Mouse (Mus musculus) lung, postnatal 0 days (tissue): ENCODE data around the gene Bex3. TPM values are rescaled to one million over a fixed set of nuclear protein-coding genes. Genes with fewer than 3 reads are reported as not detected.
"Not testable (repeated sequence)": the region's sequence is repeated elsewhere in the genome, so short reads cannot be mapped to it uniquely, and the experiment has no call there.

Experiments used
- ATAC-seq: fragments of 200-750 bp; cut with Nextera tagmentation; 2 replicates; pipeline ENCODE4 v1.8.0; 2017; ENCODE audit warnings: moderate library complexity
- DNase-seq: peaks from one replicate; pipeline ENCODE4 v3.0.0-alpha.2; 2016; ENCODE audit warnings: low spot score
- H3K27ac ChIP-seq: fragments of 300-500 bp; sonication (generic); 2 replicates; pipeline ENCODE4 v1.5.1; 2014; ENCODE audit warnings: antibody characterized with exemption, mild to moderate bottlenecking, low read length, mixed read lengths
- H3K27me3 ChIP-seq: fragments of 300-500 bp; sonication (generic); replicated peaks from 2 replicates; pipeline ENCODE4 v1.6.1; 2014; ENCODE audit warnings: low read length, mixed read lengths; ENCODE audit not compliant: insufficient read depth
- H3K36me3 ChIP-seq: fragments of 300-500 bp; sonication (generic); 2 replicates; pipeline ENCODE4 v1.6.1; 2014; ENCODE audit warnings: low read length, mixed read lengths; ENCODE audit not compliant: insufficient read depth
- H3K4me1 ChIP-seq: fragments of 300-500 bp; sonication (generic); 2 replicates; pipeline ENCODE4 v1.6.1; 2014; ENCODE audit warnings: antibody characterized with exemption, low read depth, low read length, mixed read lengths; ENCODE audit not compliant: insufficient read depth
- H3K4me2 ChIP-seq: fragments of 300-500 bp; sonication (generic); replicated peaks from 2 replicates; pipeline ENCODE4 v1.6.1; 2014; ENCODE audit warnings: low read depth, mild to moderate bottlenecking, low read length, moderate library complexity, mixed read lengths
- H3K4me3 ChIP-seq: fragments of 300-500 bp; sonication (generic); 2 replicates; pipeline ENCODE4 v1.5.1; 2014; ENCODE audit warnings: low read depth, low read length
- H3K9ac ChIP-seq: fragments of 300-500 bp; sonication (generic); replicated peaks from 2 replicates; pipeline ENCODE4 v1.6.1; 2014; ENCODE audit warnings: low read depth, mild to moderate bottlenecking
- H3K9me3 ChIP-seq: fragments of 300-500 bp; sonication (generic); 2 replicates; pipeline ENCODE4 v1.6.1; 2016; ENCODE audit warnings: low read length, mixed read lengths
- CTCF ChIP-seq: IDR thresholded peaks from 2 replicates; pipeline ENCODE4 v1.5.1; 2016; ENCODE audit warnings: antibody characterized with exemption, mild to moderate bottlenecking
- EP300 ChIP-seq: IDR thresholded peaks from 2 replicates; pipeline ENCODE4 v1.6.1; 2016; ENCODE audit warnings: antibody characterized with exemption, mild to moderate bottlenecking, control low read depth
- WGBS: fragments of 180-500 bp; shearing (Covaris S2); extraction: QIAGEN DNeasy Blood & Tissue Kit; methylation state at CpG from one replicate; pipeline ENCODE4 v1.1.7; 2014; 5-methylcytosine and 5-hydroxymethylcytosine counted together
- polyA plus RNA-seq: library from polyadenylated mRNA; unstranded; fragments of >200 nt; fragmentation: Nextera tagmentation; extraction: Ambion mirVana; gene quantifications from 2 replicates; pipeline ENCODE4 v1.2.1, GENCODE M21; 2015

Gene Bex3
- 275 and 314 TPM in 2 replicates for polyA plus RNA-seq

DNA sequence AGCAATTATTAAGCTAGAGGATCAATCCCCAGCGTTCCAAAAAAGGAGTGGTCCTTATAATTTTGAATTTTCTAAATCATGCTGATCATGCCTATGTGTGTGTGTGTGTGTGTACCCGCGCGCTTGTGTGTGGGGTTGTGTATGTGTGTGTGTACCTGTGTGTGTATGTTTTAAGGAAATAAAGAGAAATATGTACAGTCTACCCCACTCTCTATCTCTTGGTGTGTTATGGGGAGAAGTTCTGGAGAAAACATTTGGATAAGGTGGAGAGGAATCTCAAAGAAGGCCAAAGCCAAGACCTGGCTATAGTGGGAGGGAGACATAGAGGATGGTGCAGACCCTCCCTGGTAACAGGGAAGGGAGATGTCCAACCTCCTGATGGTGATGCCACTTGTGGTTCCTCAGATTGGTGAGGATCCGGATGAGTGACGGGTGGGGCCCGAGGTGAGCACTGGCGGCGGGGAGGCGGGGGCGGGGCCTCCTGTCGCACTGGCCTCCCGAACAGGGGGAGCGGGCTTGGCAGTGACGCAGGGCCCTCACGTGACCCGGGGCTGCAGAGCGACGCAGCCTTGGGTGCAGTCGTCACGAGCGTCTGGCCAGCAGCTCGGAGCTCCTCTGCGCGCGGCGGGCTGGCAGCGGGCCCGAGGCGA lies at the start of gene Bex3:
TSS of gene Bex3 (plus strand) at position 511 of the 650 bp plus-strand sequence.
- ATAC-seq = peak; percentile 99
- H3K27ac ChIP-seq, DNase-seq: not testable (repeated sequence)

DNA sequence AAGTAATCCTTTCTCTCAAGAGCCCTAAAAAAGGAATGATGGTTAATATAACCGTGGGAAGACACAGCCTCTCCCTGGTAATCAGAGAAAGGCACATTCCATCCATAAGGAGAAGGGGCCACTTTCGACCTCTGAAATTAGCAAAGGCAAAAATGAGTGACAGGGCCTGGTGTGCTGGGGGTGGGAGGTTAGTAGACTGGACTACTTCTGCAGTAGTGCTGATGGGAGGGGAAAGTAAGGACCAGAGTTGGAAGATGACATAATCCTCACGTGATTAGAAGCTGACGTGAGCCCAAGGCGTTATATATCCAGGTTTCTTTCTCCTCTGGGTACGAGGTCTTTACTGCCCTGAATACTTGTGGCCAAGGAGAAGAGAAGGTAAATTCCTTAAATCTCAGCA lies 46.3 kb upstream of the Bex3 start:
- no peak for ATAC-seq
- no peak overlapping the region for H3K4me2 ChIP-seq
- no peak overlapping the region for H3K9ac ChIP-seq
- H3K36me3 ChIP-seq = no peaks in the 10 kb centered on the region
- WGBS = 70% methylated on average over 6 of the region's 6 CpGs
- no peak overlapping the region for H3K27ac ChIP-seq
- TF ChIP-seq EP300 (no peak), CTCF (no peak)
- no peaks in the 10 kb centered on the region for H3K4me1 ChIP-seq
- DNase-seq = no peak
- H3K27me3 ChIP-seq = no peaks in the 10 kb centered on the region
- H3K4me3 ChIP-seq = no peak overlapping the region
- H3K9me3 ChIP-seq = no peaks in the 10 kb centered on the region

More for the DNA sequence above, at the start of gene Bex3:
- Histone ChIP-seq H3K4me2 (peak within 1 kb of the TSS; percentile 43), H3K4me3 (peak within 1 kb of the TSS; percentile 35)
- not testable (repeated sequence) for H3K9me3 ChIP-seq, H3K9ac ChIP-seq, H3K27me3 ChIP-seq, H3K36me3 ChIP-seq, H3K4me1 ChIP-seq
- 72% methylated on average over 4 of the region's 30 CpGs for WGBS

DNA sequence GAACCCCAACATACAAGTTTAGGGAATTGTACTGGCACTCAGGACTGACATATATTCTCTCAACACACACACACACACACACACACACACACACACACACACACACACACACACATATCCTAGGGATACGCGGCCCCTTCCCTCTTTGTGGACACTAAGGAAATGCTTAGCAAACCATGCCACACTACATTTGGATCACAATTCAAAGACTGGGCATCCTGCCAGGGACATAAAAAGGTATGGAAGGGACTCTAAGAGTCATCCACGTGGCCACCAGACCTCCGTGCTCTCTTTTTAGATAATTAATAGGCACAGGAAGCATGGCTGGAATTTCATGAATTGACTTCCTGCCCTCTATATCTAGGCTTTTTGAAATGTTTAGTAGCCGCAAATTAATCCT lies 42.3 kb upstream of the Bex3 start:
- TF ChIP-seq EP300 (no peak), CTCF (no peak)
- Histone ChIP-seq H3K4me2 (no peak overlapping the region), H3K36me3 (no peaks in the 10 kb centered on the region), H3K9me3 (no peaks in the 10 kb centered on the region), H3K9ac (no peak overlapping the region), H3K27me3 (no peaks in the 10 kb centered on the region), H3K4me1 (no peaks in the 10 kb centered on the region), H3K27ac (no peak overlapping the region), H3K4me3 (no peak overlapping the region)
- ATAC-seq = no peak
- DNase-seq = no peak
- WGBS = 25% methylated on average over 3 of the region's 5 CpGs

DNA sequence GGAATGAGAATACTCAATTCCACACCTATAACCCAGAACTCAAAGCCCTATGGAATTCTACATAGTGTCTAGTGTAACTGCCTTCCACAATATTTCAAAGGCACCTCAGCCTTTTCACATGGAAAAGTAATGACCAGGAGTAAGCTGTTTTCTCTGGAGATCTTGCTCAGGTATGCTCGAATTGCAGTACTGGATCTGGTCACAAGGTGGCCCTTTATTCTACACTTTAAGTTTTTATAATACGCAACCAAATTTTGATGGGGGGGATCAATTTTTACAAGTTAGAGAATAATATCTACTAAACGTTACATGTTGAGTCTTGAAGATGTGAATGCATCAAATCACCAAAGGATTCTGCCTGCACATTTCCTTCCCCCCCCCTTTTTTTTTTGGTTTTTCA lies 31.9 kb upstream of the Bex3 start:
- WGBS = 36% methylated on average over 3 of the region's 3 CpGs
- ATAC-seq (no peak), DNase-seq (peak; percentile 44)
- Histone ChIP-seq H3K9ac (no peak overlapping the region), H3K9me3 (no peaks in the 10 kb centered on the region), H3K4me1 (no peaks in the 10 kb centered on the region), H3K4me3 (no peak overlapping the region), H3K4me2 (no peak overlapping the region), H3K27me3 (no peaks in the 10 kb centered on the region), H3K27ac (no peak overlapping the region), H3K36me3 (no peaks in the 10 kb centered on the region)
- TF ChIP-seq EP300 (no peak), CTCF (peak; percentile 64)

DNA sequence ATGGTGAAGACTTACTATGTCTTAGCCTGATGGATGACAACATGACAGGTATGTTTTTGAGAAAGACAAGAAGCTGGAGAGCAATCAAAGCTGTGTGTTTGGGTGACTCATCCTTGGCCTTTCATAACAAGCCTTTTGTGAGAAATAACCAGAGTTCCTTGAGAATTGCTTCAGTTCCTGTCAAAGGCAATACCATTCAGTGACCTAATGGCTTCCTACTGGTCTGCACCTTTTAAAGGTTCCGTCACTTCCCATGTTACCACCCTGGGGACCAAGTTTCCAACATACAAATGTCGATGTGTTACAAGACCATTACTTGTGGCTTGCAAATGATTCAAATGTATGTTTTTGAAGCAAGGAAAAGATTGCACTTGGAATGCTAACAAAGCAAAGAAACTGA lies 26.9 kb upstream of the Bex3 start:
- Histone ChIP-seq H3K27ac (no peak overlapping the region), H3K4me1 (no peaks in the 10 kb centered on the region), H3K36me3 (no peaks in the 10 kb centered on the region), H3K9ac (no peak overlapping the region), H3K4me3 (no peak overlapping the region), H3K9me3 (no peaks in the 10 kb centered on the region), H3K27me3 (no peaks in the 10 kb centered on the region), H3K4me2 (no peak overlapping the region)
- ATAC-seq (no peak), DNase-seq (peak; percentile 24)
- TF ChIP-seq EP300 (no peak), CTCF (no peak)
- WGBS = 75% methylated on average over 2 of the region's 2 CpGs

DNA sequence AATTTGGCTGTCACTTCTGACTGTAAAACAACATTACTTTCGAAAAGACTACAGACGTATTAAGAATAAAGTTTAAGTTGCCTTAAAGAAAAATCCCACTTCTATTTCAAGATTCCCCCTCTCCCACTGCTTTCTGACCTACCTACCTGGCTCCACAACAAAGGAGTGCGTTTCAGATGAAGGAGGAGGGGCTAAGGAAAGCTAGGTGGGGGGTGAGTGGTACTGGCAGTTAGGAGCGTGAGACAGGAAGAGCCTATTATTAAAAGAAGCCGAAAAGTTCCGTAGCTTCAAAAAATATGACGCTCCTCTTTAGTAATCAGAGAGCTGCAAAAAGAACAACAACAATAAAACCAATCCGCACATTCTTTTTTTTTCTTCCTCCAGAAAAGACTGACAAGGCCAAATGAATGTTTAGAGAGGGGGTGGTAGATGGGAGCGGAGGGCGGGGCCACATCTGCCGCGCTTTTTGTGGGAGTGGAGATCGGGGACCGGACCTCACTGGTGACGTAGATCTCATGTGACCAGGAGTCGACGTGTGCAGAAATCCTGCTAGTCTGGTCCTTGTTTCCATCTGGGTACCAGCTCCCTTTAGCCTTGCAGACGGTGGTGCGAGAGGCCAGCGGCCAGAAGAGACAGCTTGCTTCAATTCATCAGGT lies 25.4 kb upstream of the Bex3 start, which contains the start of gene Tceal9:
TSS of gene Tceal9 (plus strand) at position 506 of the 656 bp plus-strand sequence.
- no peaks in the 10 kb centered on the region for H3K4me1 ChIP-seq
- no peaks in the 10 kb centered on the region for H3K27me3 ChIP-seq
- no peaks in the 10 kb centered on the region for H3K36me3 ChIP-seq
- no peaks in the 10 kb centered on the region for H3K9me3 ChIP-seq
- H3K4me2 ChIP-seq = peak within 1 kb of the TSS; percentile 54
- peak within 1 kb of the TSS; percentile 44 for H3K4me3 ChIP-seq
- TF ChIP-seq CTCF (no peak), EP300 (0 out of 2 replicates have a peak, but pooled peaks have one; percentile 26)
- 20% methylated on average over 20 of the region's 20 CpGs for WGBS
- peak; percentile 83 for ATAC-seq
- peak within 1 kb of the TSS; percentile 32 for H3K9ac ChIP-seq
- peak within 1 kb of the TSS; percentile 76 for H3K27ac ChIP-seq
- peak; percentile 93 for DNase-seq
